Mouse (Mus musculus) liver, embryonic 14.5 days (tissue): Measurements from ENCODE around the gene Snap91.

ENCODE experiments used
- CTCF ChIP-seq: IDR thresholded peaks from 2 replicates; pipeline ENCODE4 v1.5.1; 2016; ENCODE audit warnings: antibody characterized with exemption, low read depth, control low read depth
- EP300 ChIP-seq: IDR thresholded peaks from 2 replicates; pipeline ENCODE4 v1.6.1; 2016; ENCODE audit warnings: antibody characterized with exemption, low read depth

DNA sequence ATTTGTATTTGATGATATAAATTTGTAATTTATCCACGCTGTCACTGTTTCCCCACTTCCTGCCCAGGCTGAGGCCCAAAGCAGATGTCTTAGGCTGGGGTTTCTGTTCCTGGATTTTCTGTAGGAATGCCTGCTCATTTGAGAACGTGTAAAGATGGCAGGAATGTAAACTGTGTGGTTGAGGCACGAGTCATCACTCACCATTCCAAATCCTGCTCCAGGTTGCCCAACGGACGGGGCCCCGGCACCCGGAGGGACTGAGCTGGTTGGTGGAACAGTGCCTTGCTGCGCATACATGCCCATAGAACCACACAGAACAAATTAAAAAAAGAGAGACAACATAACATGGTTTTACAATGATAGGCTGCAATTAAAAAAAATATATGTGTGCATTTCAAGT is 106.5 kb downstream of the Snap91 start:
- no peak for TF ChIP-seq EP300
- TF ChIP-seq CTCF = no peak
